Mouse (Mus musculus) small intestine, adult 2 months (tissue): ENCODE measurements around the gene Ccdc151. TPM values are rescaled to one million over a fixed set of nuclear protein-coding genes. Genes with fewer than 3 reads are reported as not detected.

Experiments
- H3K27ac ChIP-seq: fragments of 200-500 bp; 2 replicates; pipeline ENCODE4 v1.5.1; 2012; ENCODE audit warnings: low read depth, low read length, control low read depth, inconsistent platforms; ENCODE audit not compliant: insufficient read depth
- H3K27me3 ChIP-seq: fragments of 200-500 bp; 2 replicates; pipeline ENCODE4 v1.6.1; 2012; ENCODE audit warnings: mild to moderate bottlenecking, moderate library complexity, low read length, inconsistent platforms; ENCODE audit not compliant: control insufficient read depth, insufficient read depth
- H3K36me3 ChIP-seq: fragments of 200-500 bp; 2 replicates; pipeline ENCODE4 v1.6.1; 2012; ENCODE audit warnings: mild to moderate bottlenecking, low read length, control low read depth, inconsistent platforms; ENCODE audit not compliant: control insufficient read depth, insufficient read depth
- H3K4me1 ChIP-seq: fragments of 200-500 bp; 2 replicates; pipeline ENCODE4 v1.6.1; 2012; ENCODE audit warnings: low read length, inconsistent platforms, mixed read lengths; ENCODE audit not compliant: control insufficient read depth, insufficient read depth, insufficient read length
- H3K4me3 ChIP-seq: fragments of 200-500 bp; 2 replicates; pipeline ENCODE4 v1.5.1; 2012; ENCODE audit warnings: low read depth, mild to moderate bottlenecking, control low read depth, inconsistent platforms, low read length, moderate library complexity
- CTCF ChIP-seq: fragments of 200-500 bp; IDR thresholded peaks from 2 replicates; pipeline ENCODE4 v1.5.1; 2012; ENCODE audit warnings: low read depth, mild to moderate bottlenecking, control low read depth, inconsistent platforms, low read length, moderate library complexity, mixed read lengths; ENCODE audit not compliant: insufficient replicate concordance, insufficient read length; ENCODE audit errors: extremely low read depth
- POLR2A ChIP-seq: fragments of 200-500 bp; IDR thresholded peaks from 2 replicates; pipeline ENCODE4 v1.6.1; 2012; ENCODE audit warnings: low read depth, mild to moderate bottlenecking, control low read depth, inconsistent platforms, low read length, moderate library complexity
- WGBS: fragments of 180-500 bp; shearing (Covaris S2); methylation state at CpG from one replicate; pipeline ENCODE4 v1.1.7; 2018; 5-methylcytosine and 5-hydroxymethylcytosine counted together
- polyA plus RNA-seq: library from polyadenylated mRNA; depleted of rRNA; stranded (reverse); fragments of >200 nt; gene quantifications from 2 replicates; pipeline ENCODE4 v1.2.3, GENCODE M21; 2012; rRNA removed

The Ccdc151 gene
- polyA plus RNA-seq: 0.05 TPM in 1 of 2 replicates, not detected in the other

DNA sequence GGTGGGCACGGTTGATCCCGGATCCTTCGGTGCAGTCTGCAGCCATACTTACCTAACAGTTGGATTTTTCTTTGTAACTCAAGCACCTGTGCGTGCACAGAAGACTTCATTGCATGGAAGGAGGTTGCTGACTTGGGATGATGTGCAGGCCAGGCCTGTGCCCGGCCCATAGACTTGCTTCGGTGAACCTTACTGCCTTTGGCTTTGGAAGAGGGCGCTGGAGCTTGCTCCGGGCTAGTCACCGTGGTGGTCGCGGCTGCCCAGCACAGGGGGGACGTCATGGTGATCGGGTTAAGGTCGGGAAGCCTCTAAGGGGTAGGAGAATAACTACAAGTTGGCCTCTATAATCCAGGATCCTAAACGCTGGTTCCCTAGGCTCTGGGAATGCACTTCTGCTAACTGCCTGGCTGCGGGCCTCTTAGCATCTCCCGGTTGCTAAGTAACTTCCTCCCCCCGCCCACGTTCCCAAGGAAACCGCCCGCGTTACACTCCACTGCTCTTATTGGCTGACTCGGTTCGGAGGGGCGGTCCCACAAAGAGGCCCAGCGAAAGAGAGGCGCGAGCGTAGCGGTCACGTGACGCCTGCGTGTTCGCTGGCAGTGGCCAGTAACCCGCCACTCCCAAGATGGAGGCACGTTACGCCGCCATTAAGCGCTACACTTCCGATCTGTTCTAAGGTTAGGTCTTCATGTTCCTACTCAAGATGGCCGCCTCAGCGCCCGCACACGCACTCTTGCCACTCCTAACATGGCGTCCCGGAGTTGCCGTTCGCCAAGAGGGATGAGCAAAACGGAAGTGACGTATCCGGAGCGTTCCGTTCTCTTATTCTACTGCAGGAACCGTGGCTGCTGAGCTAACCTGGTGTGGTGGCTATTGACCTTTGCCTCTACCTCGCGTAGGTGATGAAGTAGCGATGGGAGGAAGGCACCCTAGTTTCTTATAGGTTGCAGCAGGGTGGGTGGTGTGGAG, at the start of gene Ccdc151, which contains the start of gene Prkcsh:
Ccdc151 (minus strand) TSS at position 441 of the 969 bp plus-strand sequence.
Prkcsh (plus strand) TSS at position 613 of the 969 bp plus-strand sequence.
- Histone ChIP-seq H3K36me3 (peaks cover 22% of the 10 kb centered on the region), H3K4me3 (peak within 1 kb of the TSS; percentile 68), H3K4me1 (peaks cover 10% of the 10 kb centered on the region), H3K27me3 (no peaks in the 10 kb centered on the region), H3K27ac (peak within 1 kb of the TSS; percentile 52)
- 7% methylated on average over 57 of the region's 57 CpGs for WGBS
- TF ChIP-seq POLR2A (peak; percentile 76), CTCF (no peak)

DNA sequence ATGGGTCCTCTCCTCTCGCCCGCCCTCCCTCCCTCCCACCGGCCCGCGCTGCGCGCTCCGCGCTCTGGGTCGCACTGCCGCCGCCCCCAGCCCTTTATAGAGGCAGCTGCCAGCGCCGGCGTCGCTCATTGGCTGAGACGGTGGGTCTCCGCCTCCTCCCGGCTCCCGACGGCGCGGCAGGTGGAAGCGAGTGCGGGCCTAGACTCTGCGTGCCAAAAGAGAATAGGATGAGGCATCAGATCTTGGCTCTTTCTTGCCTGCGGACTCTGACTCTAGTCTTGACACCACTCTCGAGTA, 49.5 kb upstream of the Ccdc151 start, which contains the start of gene Elavl3:
Elavl3 (minus strand) TSS at position 66 of the 297 bp plus-strand sequence.
- H3K27me3 ChIP-seq: peaks cover 36% of the 10 kb centered on the region
- peak within 1 kb of the TSS; percentile 33 for H3K4me3 ChIP-seq

DNA sequence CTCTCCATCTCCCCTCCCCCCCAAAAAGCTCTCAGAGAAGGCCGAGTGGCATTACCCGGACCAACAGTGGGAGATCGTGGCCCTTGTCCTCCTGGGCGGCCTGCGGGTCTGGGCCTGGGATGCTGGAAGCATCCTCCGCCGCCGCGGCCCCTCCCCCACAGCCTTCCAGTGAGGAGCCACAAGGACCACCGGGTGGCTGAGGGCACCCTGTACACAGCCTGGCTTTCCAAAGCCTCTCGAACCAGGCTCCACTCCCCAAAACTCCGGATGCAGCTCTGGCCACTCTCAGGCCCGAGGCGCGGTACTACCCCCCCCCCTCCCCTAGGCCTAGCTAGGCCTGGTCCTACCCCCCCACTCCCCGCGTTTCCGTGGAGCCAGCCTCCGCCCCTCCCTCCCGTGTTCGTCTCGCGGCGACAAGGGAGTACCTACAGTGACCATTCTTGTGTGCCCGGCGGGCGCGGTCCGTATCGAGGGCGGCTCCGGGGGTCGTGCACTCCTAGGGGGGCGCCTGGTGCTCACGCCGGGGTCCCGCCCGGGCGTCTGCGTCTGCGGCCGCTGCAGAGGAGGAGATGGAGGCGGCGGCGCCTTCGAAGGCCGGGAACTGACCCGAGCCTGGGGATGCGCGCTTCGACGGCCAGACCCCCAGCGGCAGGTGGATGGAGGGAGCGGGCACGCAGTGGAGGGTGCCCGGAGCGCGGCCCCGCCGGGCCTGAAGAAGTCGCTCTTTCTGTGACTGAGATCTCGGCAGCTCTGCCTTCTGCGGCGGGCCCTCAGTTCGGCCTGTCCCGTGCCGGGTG, 48.9 kb upstream of the Ccdc151 start:
- H3K27me3 ChIP-seq: peaks cover 36% of the 10 kb centered on the region
- H3K36me3 ChIP-seq: no peaks in the 10 kb centered on the region
- TF ChIP-seq CTCF: no peak
- TF ChIP-seq POLR2A: no peak
- H3K27ac ChIP-seq: no peak overlapping the region
- peak overlapping the region; percentile 33 for H3K4me3 ChIP-seq
- H3K4me1 ChIP-seq: peaks cover 38% of the 10 kb centered on the region
- 4% methylated on average over 67 of the region's 67 CpGs for WGBS

More for the DNA sequence above, 49.5 kb upstream of the Ccdc151 start, which contains the start of gene Elavl3:
- TF ChIP-seq CTCF (no peak), POLR2A (no peak)
- 2% methylated on average over 27 of the region's 28 CpGs for WGBS
- Histone ChIP-seq H3K4me1 (peaks cover 38% of the 10 kb centered on the region), H3K27ac (no peak within 1 kb of the TSS), H3K36me3 (no peaks in the 10 kb centered on the region)

DNA sequence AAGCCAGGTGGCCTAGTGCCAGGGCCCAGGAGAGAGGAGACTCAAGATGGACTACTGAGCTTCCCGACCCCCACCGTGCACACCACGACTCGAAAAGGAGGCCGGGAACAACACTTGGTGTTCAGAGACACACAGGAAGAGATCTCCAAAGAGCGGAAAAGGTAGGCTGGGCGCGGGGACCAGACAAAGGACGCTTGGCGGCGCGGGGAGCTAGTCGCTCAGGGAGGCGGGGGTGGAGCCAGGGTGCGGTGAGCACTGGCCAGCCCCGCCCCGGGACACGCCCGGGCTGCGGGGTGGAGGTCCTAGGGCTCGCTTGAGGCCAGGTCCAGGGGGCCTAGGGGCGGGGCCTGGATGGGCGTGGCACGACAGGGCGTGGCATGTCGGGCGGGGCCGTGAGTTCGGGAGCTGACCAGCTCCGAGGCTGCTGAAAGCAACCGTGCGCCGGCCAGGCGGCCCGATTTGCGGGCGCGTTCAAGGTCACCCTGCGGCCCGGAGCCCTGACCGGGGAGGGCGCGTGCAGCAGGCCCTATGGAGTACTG, 48.0 kb upstream of the Ccdc151 start:
- WGBS: 2% methylated on average over 43 of the region's 43 CpGs
- peaks cover 36% of the 10 kb centered on the region for H3K27me3 ChIP-seq
- TF ChIP-seq CTCF: no peak
- no peak for TF ChIP-seq POLR2A
- peaks cover 31% of the 10 kb centered on the region for H3K4me1 ChIP-seq
- no peak overlapping the region for H3K27ac ChIP-seq
- no peaks in the 10 kb centered on the region for H3K36me3 ChIP-seq
- H3K4me3 ChIP-seq: peak overlapping the region; percentile 22

DNA sequence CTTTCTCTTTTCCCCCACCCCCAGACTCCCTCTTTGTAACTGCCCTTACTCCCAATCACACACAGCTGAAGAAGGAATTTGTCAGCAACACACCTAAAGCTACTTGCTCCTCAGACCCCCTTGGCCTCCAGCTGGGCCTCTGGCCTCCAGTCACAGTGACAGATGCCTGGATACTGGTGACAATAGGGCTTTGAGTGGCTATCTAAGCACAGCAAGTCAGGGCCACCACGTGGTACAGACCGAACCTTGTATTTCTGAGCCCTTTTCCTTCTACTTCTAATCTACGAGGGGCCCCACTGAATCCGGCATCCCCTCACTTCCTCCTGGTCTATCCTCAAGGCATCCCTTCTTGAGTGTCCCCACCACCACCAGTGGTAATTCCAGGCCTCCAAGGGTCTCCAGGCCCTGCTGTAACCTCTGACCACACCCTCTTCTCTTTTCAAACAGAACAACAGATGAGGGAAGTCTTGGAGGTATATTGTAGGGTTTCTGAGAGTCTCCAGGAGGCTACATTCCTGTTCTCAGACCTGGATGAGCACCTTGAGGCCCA, 47.4 kb upstream of the Ccdc151 start:
- H3K27me3 ChIP-seq: peaks cover 36% of the 10 kb centered on the region
- 24% methylated on average over 4 of the region's 4 CpGs for WGBS
- H3K36me3 ChIP-seq: no peaks in the 10 kb centered on the region

DNA sequence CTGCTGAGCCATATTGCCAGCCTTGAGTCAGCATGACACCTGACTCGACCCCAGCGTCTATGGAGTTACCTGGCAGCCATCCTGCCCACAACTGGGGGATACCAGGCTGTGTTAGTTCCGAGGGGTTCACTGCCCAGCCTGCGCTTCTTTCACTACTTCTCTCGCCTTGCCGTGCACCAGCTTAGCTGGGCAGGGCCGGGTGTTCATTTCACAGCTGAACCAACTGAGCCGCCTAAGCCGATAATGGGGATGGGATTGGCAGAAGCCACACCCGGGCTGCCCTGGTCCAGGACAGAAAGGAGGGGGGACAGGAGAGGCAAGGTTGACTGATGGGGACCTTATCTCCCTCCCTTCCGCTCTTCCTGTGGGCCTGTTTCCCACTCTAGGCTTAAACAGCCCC, 46.9 kb upstream of the Ccdc151 start:
- H3K4me1 ChIP-seq: peaks cover 24% of the 10 kb centered on the region
- WGBS: 31% methylated on average over 11 of the region's 11 CpGs
- H3K27ac ChIP-seq: no peak overlapping the region
- H3K27me3 ChIP-seq: peaks cover 32% of the 10 kb centered on the region
- no peak overlapping the region for H3K4me3 ChIP-seq
- no peak for TF ChIP-seq POLR2A
- no peak for TF ChIP-seq CTCF
- H3K36me3 ChIP-seq: no peaks in the 10 kb centered on the region

More for the DNA sequence above, 47.4 kb upstream of the Ccdc151 start:
- peaks cover 29% of the 10 kb centered on the region for H3K4me1 ChIP-seq
- H3K4me3 ChIP-seq: no peak overlapping the region
- no peak overlapping the region for H3K27ac ChIP-seq
- TF ChIP-seq POLR2A: no peak
- no peak for TF ChIP-seq CTCF

DNA sequence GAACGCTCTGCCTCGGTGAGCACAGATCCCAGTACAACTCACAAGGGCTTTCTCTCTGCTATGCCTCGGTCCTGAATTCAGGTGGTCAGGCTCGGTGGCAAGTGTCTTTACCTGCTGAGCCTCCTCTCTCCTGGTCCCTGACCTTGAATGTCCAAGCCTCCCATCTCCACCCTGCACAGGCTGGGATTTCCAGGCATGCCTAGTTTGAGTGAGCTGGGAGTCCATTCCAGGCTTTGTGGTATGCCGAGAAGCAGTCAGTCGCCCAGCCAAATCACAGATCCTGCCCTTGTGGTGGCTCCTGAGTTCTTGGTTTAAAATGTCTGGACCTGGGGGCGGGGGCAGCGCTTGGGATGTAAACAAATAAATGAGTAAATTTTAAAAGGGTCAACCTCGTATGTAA, 44.9 kb upstream of the Ccdc151 start:
- H3K27me3 ChIP-seq: peaks cover 25% of the 10 kb centered on the region
- no peaks in the 10 kb centered on the region for H3K36me3 ChIP-seq
- 57% methylated on average over 9 of the region's 9 CpGs for WGBS

More for the DNA sequence above, 44.9 kb upstream of the Ccdc151 start:
- Histone ChIP-seq H3K4me3 (no peak overlapping the region), H3K27ac (no peak overlapping the region), H3K4me1 (peaks cover 23% of the 10 kb centered on the region)
- TF ChIP-seq CTCF (no peak), POLR2A (no peak)
